In the genomic region with DNA sequence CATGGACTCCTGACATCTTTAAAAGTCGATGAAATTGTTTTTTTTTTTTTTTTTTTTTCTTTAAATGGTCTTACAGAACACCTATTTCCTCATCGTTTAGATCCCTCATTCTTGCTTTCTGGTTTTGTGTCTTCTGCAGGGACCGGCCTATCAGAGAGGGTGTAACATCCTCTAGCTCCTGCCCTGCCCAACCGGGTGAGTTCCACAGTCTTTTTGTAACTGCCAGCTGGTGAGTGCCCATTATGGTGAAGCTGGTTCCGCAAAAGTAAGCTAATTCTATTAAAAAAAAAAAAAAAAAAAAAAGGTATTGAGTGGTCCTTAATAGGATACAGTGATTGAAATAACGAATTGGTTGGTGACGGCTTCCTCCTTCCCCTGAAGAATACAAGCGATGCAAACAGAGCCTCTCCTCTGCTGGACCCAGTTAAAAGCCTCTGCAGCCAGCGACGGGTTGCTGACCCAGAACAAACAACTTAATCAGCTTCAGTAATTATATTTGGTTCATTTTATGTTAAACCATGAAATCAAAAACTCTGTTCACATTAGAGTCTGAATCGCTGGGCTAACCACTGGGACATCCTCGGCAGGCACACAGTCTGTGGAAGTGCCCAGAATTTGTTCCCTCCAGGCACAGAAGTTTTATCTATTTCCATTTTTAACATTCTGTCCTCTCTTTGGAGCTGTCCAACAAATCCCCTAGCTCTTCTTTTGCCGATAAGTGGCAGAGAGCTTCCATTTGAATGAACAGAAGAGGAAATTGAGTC, we compare ENCODE assay signal across 16 mouse cellular contexts.
DNase-seq lines count a peak whose midpoint lies in the region; ATAC-seq lines count a peak whose summit lies in the region.
"Had no signal": no experiment of that assay in that cellular context is flagged by ENCODE, and none has a peak within 500 bp of the region (broad histone marks: within the 10 kb centered on the region; RNA-seq: fewer than 3 reads in every experiment).

No protein-coding gene starts in this region.

- peak; percentile 7 for DNase-seq in embryo, embryonic 10.5 days (ENCODE audit: low spot score)
- no peak for DNase-seq in embryo, embryonic 9.5 days (ENCODE audit: extremely low spot score)
- DNase-seq in heart, postnatal 10 days, result no peak
- DNase-seq in neural tube, embryonic 10.5 days (ENCODE audit: extremely low spot score, low spot score), result peak; percentile 6
- no peak for DNase-seq in left cerebral cortex, postnatal 14 days (ENCODE audit: low spot score in 2 of 2)
- DNase-seq: adrenal gland, postnatal 14 days; cerebellum, adult 9-11 months; embryo, embryonic 11 days; kidney, adult 11 months; kidney, postnatal 10 days; lung, postnatal 14 days had no signal

- peaks cover 9% of the 10 kb centered on the region for H3K4me1 ChIP-seq in heart, embryonic 13.5 days
- H3K4me1 ChIP-seq in neural tube, embryonic 15.5 days, result no peaks in the 10 kb centered on the region

- intact Hi-C loops in heart, postnatal 10 days (cut with DNase I), result no loop called here
- intact Hi-C loops in left cerebral cortex, postnatal 14 days (cut with DNase I), result no loop called here

- 59% methylated on average over 13 of the region's 13 CpGs for WGBS in heart, embryonic 13.5 days
- WGBS in neural tube, embryonic 15.5 days, result 41% methylated on average over 13 of the region's 13 CpGs

- H3K9me3 ChIP-seq in heart, embryonic 13.5 days, result no peaks in the 10 kb centered on the region
- H3K9me3 ChIP-seq in neural tube, embryonic 15.5 days (replicated peaks), result no peaks in the 10 kb centered on the region
- H3K9me3 ChIP-seq: neural tube, embryonic 12.5 days had no signal

- ATAC-seq in heart, embryonic 13.5 days (ENCODE audit: extremely low read depth, insufficient number of reproducible peaks, low FRiP score, low TSS enrichment), result no peak
- ATAC-seq in neural tube, embryonic 15.5 days (ENCODE audit: low FRiP score), result no peak
- ATAC-seq in granulocyte monocyte progenitor cell, adult 5-6 weeks (replicated peaks; ENCODE audit: poor library complexity, severe bottlenecking), result no peak

- H3K36me3 ChIP-seq in heart, embryonic 13.5 days, result no peaks in the 10 kb centered on the region
- no peaks in the 10 kb centered on the region for H3K36me3 ChIP-seq in neural tube, embryonic 15.5 days
- H3K36me3 ChIP-seq: neural tube, embryonic 12.5 days had no signal

- H3K9ac ChIP-seq in heart, embryonic 13.5 days, result no peak overlapping the region
- H3K9ac ChIP-seq in neural tube, embryonic 15.5 days (replicated peaks), result no peak overlapping the region
- H3K9ac ChIP-seq: neural tube, embryonic 12.5 days had no signal

- no peaks in the 10 kb centered on the region for H3K27me3 ChIP-seq in heart, embryonic 13.5 days (replicated peaks)
- no peaks in the 10 kb centered on the region for H3K27me3 ChIP-seq in neural tube, embryonic 15.5 days (replicated peaks)
- H3K27me3 ChIP-seq: neural tube, embryonic 12.5 days had no signal

- H3K4me2 ChIP-seq in heart, embryonic 13.5 days, result peak overlapping the region; percentile 39
- no peak overlapping the region for H3K4me2 ChIP-seq in neural tube, embryonic 15.5 days
- H3K4me2 ChIP-seq: neural tube, embryonic 12.5 days had no signal

- no peak overlapping the region for H3K4me3 ChIP-seq in heart, embryonic 13.5 days
- H3K4me3 ChIP-seq in neural tube, embryonic 15.5 days (replicated peaks), result no peak overlapping the region
- H3K4me3 ChIP-seq: erythroblast, embryonic 14.5 days; neural tube, embryonic 12.5 days had no signal

- H3K27ac ChIP-seq in heart, embryonic 13.5 days (replicated peaks), result no peak overlapping the region
- no peak overlapping the region for H3K27ac ChIP-seq in neural tube, embryonic 15.5 days (replicated peaks)
- H3K27ac ChIP-seq: neural tube, embryonic 12.5 days had no signal

Comparison
In these comparisons a context has a peak if more than half of its experiments do, and no peak if none do; other contexts are left out.
1. DNase-seq: peak in embryo, embryonic 10.5 days (single experiment) and neural tube, embryonic 10.5 days (single experiment); none in embryo, embryonic 9.5 days (single experiment), heart, postnatal 10 days (0 of 2) and left cerebral cortex, postnatal 14 days (0 of 2).